Mouse (Mus musculus) liver, postnatal 0 days (tissue): ENCODE measurements at regions not wholly inside any gene's neighbourhood (a gene's known extent, or its start where the extent isn't known, plus 50 kb on each side); places are given as distances from the start of the nearest gene placed in this dataset.

Source experiments
- ATAC-seq: fragments of 200-750 bp; cut with Nextera tagmentation; 2 replicates; pipeline ENCODE4 v1.8.0; 2017; ENCODE audit warnings: mild to moderate bottlenecking, moderate library complexity
- DNase-seq: peaks from one replicate; pipeline ENCODE4 v3.0.0-alpha.2; 2016
- H3K27ac ChIP-seq: fragments of 300-500 bp; sonication (generic); 2 replicates; pipeline ENCODE4 v1.5.1; 2014; ENCODE audit warnings: antibody characterized with exemption, moderate library complexity, mild to moderate bottlenecking, low read depth
- H3K27me3 ChIP-seq: fragments of 300-500 bp; sonication (generic); 2 replicates; pipeline ENCODE4 v1.6.1; 2014; ENCODE audit warnings: low read length, control low read depth, mixed read lengths; ENCODE audit not compliant: insufficient read depth
- H3K36me3 ChIP-seq: fragments of 300-500 bp; sonication (generic); replicated peaks from 2 replicates; pipeline ENCODE4 v1.6.1; 2014; ENCODE audit warnings: mild to moderate bottlenecking, control low read depth, low read length, moderate library complexity, mixed read lengths; ENCODE audit not compliant: insufficient read depth
- H3K4me1 ChIP-seq: fragments of 300-500 bp; sonication (generic); 2 replicates; pipeline ENCODE4 v1.6.1; 2014; ENCODE audit warnings: antibody characterized with exemption, mild to moderate bottlenecking, control low read depth; ENCODE audit not compliant: insufficient read depth
- H3K4me2 ChIP-seq: fragments of 300-500 bp; sonication (generic); 2 replicates; pipeline ENCODE4 v1.6.1; 2014; ENCODE audit warnings: low read depth, mild to moderate bottlenecking, low read length, moderate library complexity, mixed read lengths
- H3K4me3 ChIP-seq: fragments of 300-500 bp; sonication (generic); 2 replicates; pipeline ENCODE4 v1.5.1; 2014; ENCODE audit warnings: low read depth, low read length
- H3K9ac ChIP-seq: fragments of 300-500 bp; sonication (generic); replicated peaks from 2 replicates; pipeline ENCODE4 v1.6.1; 2014; ENCODE audit warnings: mild to moderate bottlenecking, moderate library complexity
- H3K9me3 ChIP-seq: fragments of 300-500 bp; sonication (generic); 2 replicates; pipeline ENCODE4 v1.6.1; 2016; ENCODE audit warnings: mild to moderate bottlenecking, control low read depth, low read length, mixed read lengths
- CTCF ChIP-seq: sonication (generic); IDR thresholded peaks from 2 replicates; pipeline ENCODE4 v1.5.1; 2016; ENCODE audit warnings: antibody characterized with exemption, low read depth
- EP300 ChIP-seq: IDR thresholded peaks from 2 replicates; pipeline ENCODE4 v1.6.1; 2016; ENCODE audit warnings: antibody characterized with exemption, low read depth, mild to moderate bottlenecking
- WGBS: fragments of 180-500 bp; shearing (Covaris S2); extraction: QIAGEN DNeasy Blood & Tissue Kit; methylation state at CpG from one replicate; pipeline ENCODE4 v1.1.7; 2014; ENCODE audit not compliant: insufficient replicate concordance; 5-methylcytosine and 5-hydroxymethylcytosine counted together

DNA sequence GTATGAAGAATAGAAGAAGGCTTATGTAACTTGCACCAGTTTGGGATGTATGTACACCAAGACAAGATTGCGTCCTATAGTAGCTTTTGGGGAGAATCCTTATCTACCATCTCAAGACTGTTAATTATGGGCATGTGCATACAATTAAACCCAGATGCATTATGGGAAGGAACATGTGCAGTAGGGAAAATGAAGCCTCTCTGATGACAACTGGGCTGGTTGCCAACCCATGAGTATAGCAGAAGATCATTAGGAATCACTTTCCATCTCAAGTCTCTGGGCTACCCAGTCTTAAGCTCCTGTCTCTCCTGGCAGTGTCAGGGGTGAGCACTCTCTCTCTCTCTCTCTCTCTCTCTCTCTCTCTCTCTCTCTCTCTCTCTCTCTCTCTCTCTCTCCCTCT, 190.4 kb downstream of the Unc5cl start:
- Histone ChIP-seq H3K36me3 (no peaks in the 10 kb centered on the region), H3K4me3 (no peak overlapping the region), H3K9ac (no peak overlapping the region), H3K27me3 (no peaks in the 10 kb centered on the region), H3K4me1 (no peaks in the 10 kb centered on the region), H3K9me3 (peaks cover 2% of the 10 kb centered on the region; the same call in 1 of the 2 replicates), H3K27ac (no peak overlapping the region), H3K4me2 (no peak overlapping the region)
- TF ChIP-seq EP300: no peak
- TF ChIP-seq CTCF: no peak
- 85% methylated on average over 1 of the region's 1 CpGs for WGBS
- DNase-seq: no peak
- ATAC-seq: no peak

DNA sequence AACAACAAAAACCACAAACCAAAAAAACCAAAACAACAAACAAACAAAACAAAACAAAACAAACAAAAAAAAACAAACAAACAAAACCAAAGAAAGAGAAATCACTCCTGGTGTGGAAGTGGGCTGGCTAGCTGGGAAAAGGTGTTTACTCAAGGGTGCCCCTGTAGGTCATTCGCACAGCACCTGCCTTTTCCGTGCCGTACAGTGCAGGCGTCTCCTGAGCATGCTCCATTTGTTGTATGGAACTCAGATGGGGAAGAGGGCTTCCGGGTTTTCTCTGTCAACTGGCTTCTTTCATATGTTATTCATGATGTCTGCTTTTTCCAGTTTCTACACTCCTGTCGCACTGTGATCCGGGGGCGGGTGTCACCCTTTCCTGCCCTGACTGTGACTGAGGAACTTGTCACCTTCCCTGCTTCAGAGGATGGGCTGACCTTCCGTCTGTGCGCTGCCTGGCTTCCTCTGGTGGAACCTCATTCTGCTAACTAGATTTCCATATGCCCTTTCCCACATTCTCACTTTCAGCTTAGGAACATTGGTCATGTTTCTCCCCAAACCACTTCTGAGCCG, 192.0 kb downstream of the Unc5cl start:
- no peak overlapping the region for H3K27ac ChIP-seq
- peak overlapping the region; percentile 3 for H3K4me2 ChIP-seq
- no peaks in the 10 kb centered on the region for H3K36me3 ChIP-seq
- no peaks in the 10 kb centered on the region for H3K4me1 ChIP-seq
- ATAC-seq (no peak), DNase-seq (no peak)
- WGBS: 49% methylated on average over 11 of the region's 11 CpGs
- no peaks in the 10 kb centered on the region for H3K27me3 ChIP-seq
- TF ChIP-seq EP300 (no peak), CTCF (no peak)
- H3K9ac ChIP-seq: no peak overlapping the region
- H3K9me3 ChIP-seq: peaks cover 2% of the 10 kb centered on the region; the same call in 1 of the 2 replicates
- H3K4me3 ChIP-seq: no peak overlapping the region

DNA sequence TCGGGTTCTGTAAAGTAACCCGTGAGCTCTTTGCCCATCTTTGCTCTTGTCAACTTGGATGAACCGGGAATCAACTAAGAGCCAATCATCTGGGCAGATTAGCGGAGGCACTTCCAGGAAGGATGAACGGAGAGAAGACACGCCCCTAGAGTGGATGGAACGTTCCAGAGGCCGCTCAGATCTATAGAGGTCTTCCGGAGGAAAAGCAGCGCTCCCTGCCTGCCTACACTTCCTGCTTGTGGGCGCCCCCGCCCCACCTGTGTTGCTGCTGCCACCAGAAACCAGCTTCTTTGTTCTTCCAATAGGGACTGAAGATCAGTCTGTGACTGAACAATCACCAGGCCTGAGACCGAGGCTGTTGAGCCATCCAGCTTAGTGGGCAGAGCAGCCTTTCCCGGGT, 192.7 kb downstream of the Unc5cl start:
- Histone ChIP-seq H3K9ac (no peak overlapping the region), H3K36me3 (no peaks in the 10 kb centered on the region), H3K27me3 (no peaks in the 10 kb centered on the region), H3K4me1 (no peaks in the 10 kb centered on the region), H3K27ac (no peak overlapping the region), H3K9me3 (peaks cover 1% of the 10 kb centered on the region; the same call in 1 of the 2 replicates), H3K4me3 (no peak overlapping the region), H3K4me2 (peak overlapping the region; percentile 3; the same call in 1 of the 2 replicates)
- ATAC-seq (no peak), DNase-seq (no peak)
- TF ChIP-seq CTCF: no peak
- no peak for TF ChIP-seq EP300
- WGBS: 46% methylated on average over 14 of the region's 14 CpGs

DNA sequence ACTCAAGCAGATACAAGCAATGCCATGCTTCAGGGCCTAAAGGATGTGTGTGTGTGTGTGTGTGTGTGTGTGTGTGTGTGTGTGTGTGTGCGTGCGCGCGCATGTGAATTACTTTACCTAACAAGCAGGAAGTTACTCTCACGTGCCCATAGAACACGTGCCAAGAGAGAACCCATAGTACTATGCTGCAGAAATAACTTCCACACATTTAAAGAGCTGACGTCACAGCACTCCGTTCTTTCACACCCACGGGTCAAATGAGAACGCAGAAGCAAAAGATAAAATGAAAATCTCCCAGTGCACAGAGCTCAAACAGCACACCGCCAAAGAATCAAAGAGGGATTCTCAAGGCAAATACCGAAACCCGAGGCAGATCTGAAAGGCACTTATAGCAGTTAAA, 195.9 kb downstream of the Unc5cl start:
- no peaks in the 10 kb centered on the region for H3K36me3 ChIP-seq
- DNase-seq (no peak), ATAC-seq (no peak)
- H3K27ac ChIP-seq: no peak overlapping the region
- TF ChIP-seq EP300 (no peak), CTCF (no peak)
- no peaks in the 10 kb centered on the region for H3K9me3 ChIP-seq
- H3K9ac ChIP-seq: no peak overlapping the region
- 78% methylated on average over 13 of the region's 13 CpGs for WGBS
- no peak overlapping the region for H3K4me2 ChIP-seq
- no peaks in the 10 kb centered on the region for H3K4me1 ChIP-seq
- H3K27me3 ChIP-seq: no peaks in the 10 kb centered on the region
- H3K4me3 ChIP-seq: no peak overlapping the region

DNA sequence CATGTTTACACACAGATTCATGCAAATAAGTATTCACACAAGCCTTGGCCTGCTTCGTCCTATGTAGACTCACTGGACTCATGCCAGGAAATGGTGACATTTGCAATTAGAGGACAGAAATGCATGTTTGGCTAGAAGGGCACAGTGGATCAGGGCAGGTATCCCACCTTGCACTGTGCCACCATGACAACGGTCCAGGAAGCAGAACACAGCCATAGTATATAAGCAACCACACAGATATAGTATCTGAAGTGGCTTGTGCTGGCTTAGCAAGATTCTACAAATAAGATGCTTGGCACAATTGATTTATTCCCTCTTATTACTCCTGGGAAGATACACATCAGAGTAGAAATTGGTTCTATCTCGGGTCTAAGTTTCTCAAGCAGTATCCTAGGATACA, 218.0 kb downstream of the Unc5cl start:
- WGBS: 68% methylated on average over 3 of the region's 3 CpGs
- no peak overlapping the region for H3K4me3 ChIP-seq
- no peaks in the 10 kb centered on the region for H3K9me3 ChIP-seq
- H3K27ac ChIP-seq: no peak overlapping the region
- no peak for ATAC-seq
- no peak overlapping the region for H3K9ac ChIP-seq
- H3K4me1 ChIP-seq: no peaks in the 10 kb centered on the region
- H3K27me3 ChIP-seq: no peaks in the 10 kb centered on the region
- TF ChIP-seq EP300 (no peak), CTCF (no peak)
- no peaks in the 10 kb centered on the region for H3K36me3 ChIP-seq
- DNase-seq: no peak
- no peak overlapping the region for H3K4me2 ChIP-seq

DNA sequence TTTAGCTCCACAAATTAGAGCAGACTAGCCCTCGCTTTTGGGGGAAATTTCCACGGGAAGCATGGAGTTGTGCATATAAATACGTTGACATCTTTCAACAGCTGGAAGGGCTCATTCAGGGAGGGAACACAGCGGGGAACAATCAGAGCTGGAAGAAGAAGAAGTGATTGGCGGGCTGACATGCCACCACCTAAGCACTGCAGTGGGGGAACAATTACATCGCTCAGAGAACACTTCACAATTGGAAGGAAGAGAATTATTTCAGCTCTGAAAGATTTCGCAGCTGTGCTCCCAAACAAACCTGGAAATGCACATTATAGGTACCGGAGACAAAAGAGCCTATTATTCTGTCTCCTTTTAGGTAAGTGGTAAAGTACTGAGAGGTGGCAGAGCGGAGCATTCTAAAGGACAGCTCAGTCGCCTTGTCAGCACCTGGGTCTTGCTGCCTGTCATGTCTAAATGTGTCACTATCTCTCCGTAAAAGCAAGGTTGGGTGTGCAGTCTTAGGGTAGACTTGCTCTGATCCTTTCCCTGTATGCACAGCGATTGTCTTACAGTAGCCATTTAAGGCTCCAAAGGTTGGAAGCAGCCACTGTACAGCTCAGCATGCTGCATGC, 223.6 kb downstream of the Unc5cl start:
- 70% methylated on average over 12 of the region's 12 CpGs for WGBS
- DNase-seq: no peak

More for the DNA sequence above, 223.6 kb downstream of the Unc5cl start:
- Histone ChIP-seq H3K27me3 (no peaks in the 10 kb centered on the region), H3K36me3 (no peaks in the 10 kb centered on the region), H3K4me1 (no peaks in the 10 kb centered on the region), H3K4me3 (no peak overlapping the region), H3K4me2 (no peak overlapping the region), H3K9me3 (no peaks in the 10 kb centered on the region), H3K27ac (no peak overlapping the region), H3K9ac (no peak overlapping the region)
- ATAC-seq: no peak
- TF ChIP-seq EP300: no peak
- TF ChIP-seq CTCF: no peak
